Mouse (Mus musculus): ENCODE results near the gene Cdk2ap2.

- TF ChIP-seq CTCF (IDR thresholded peaks at IDR 0.05; ENCODE audit: low read depth), result no peak
- TF ChIP-seq EP300 (IDR thresholded peaks at IDR 0.05; ENCODE audit: low read depth), result no peak
These were observed 28.1 kb upstream of the Cdk2ap2 start for GRCm38 (mm10) chr19:4068717-4069410.
